Mouse (Mus musculus) small intestine, adult 2 months (tissue): ENCODE results near the gene Ngef. TPM values are rescaled to one million over a fixed set of nuclear protein-coding genes. Genes with fewer than 3 reads are reported as not detected.

ENCODE experiments used
- H3K27ac ChIP-seq: fragments of 200-500 bp; 2 replicates; pipeline ENCODE4 v1.5.1; 2012; ENCODE audit warnings: low read depth, low read length, control low read depth, inconsistent platforms; ENCODE audit not compliant: insufficient read depth
- H3K27me3 ChIP-seq: fragments of 200-500 bp; 2 replicates; pipeline ENCODE4 v1.6.1; 2012; ENCODE audit warnings: mild to moderate bottlenecking, moderate library complexity, low read length, inconsistent platforms; ENCODE audit not compliant: control insufficient read depth, insufficient read depth
- H3K36me3 ChIP-seq: fragments of 200-500 bp; 2 replicates; pipeline ENCODE4 v1.6.1; 2012; ENCODE audit warnings: mild to moderate bottlenecking, low read length, control low read depth, inconsistent platforms; ENCODE audit not compliant: control insufficient read depth, insufficient read depth
- H3K4me1 ChIP-seq: fragments of 200-500 bp; 2 replicates; pipeline ENCODE4 v1.6.1; 2012; ENCODE audit warnings: low read length, inconsistent platforms, mixed read lengths; ENCODE audit not compliant: control insufficient read depth, insufficient read depth, insufficient read length
- H3K4me3 ChIP-seq: fragments of 200-500 bp; 2 replicates; pipeline ENCODE4 v1.5.1; 2012; ENCODE audit warnings: low read depth, mild to moderate bottlenecking, control low read depth, inconsistent platforms, low read length, moderate library complexity
- CTCF ChIP-seq: fragments of 200-500 bp; IDR thresholded peaks from 2 replicates; pipeline ENCODE4 v1.5.1; 2012; ENCODE audit warnings: low read depth, mild to moderate bottlenecking, control low read depth, inconsistent platforms, low read length, moderate library complexity, mixed read lengths; ENCODE audit not compliant: insufficient replicate concordance, insufficient read length; ENCODE audit errors: extremely low read depth
- POLR2A ChIP-seq: fragments of 200-500 bp; IDR thresholded peaks from 2 replicates; pipeline ENCODE4 v1.6.1; 2012; ENCODE audit warnings: low read depth, mild to moderate bottlenecking, control low read depth, inconsistent platforms, low read length, moderate library complexity
- WGBS: fragments of 180-500 bp; shearing (Covaris S2); methylation state at CpG from one replicate; pipeline ENCODE4 v1.1.7; 2018; 5-methylcytosine and 5-hydroxymethylcytosine counted together
- polyA plus RNA-seq: library from polyadenylated mRNA; depleted of rRNA; stranded (reverse); fragments of >200 nt; gene quantifications from 2 replicates; pipeline ENCODE4 v1.2.3, GENCODE M21; 2012

The Ngef gene
- polyA plus RNA-seq, 1 experiment: 24.1 TPM

- H3K27ac ChIP-seq: peak overlapping the region; percentile 82
- peak overlapping the region; percentile 65 for H3K4me3 ChIP-seq
- 21% methylated on average over 5 of the region's 5 CpGs for WGBS
Measured at GRCm38 (mm10) chr1:87573261-87573660, 409 bp downstream of the Ngef start.

GRCm38 (mm10) chr1:87568398-87568797 is 5.3 kb downstream of the Ngef start:
- Histone ChIP-seq H3K4me3 (no peak overlapping the region), H3K36me3 (no peaks in the 10 kb centered on the region), H3K27ac (no peak overlapping the region), H3K4me1 (peaks cover 9% of the 10 kb centered on the region; the same call in 1 of the 2 replicates), H3K27me3 (no peaks in the 10 kb centered on the region)
- TF ChIP-seq CTCF (peak; percentile 62; the same call in 1 of the 2 replicates), POLR2A (no peak)
- WGBS: 42% methylated on average over 6 of the region's 6 CpGs

More at GRCm38 (mm10) chr1:87573261-87573660, 409 bp downstream of the Ngef start:
- H3K4me1 ChIP-seq: peaks cover 15% of the 10 kb centered on the region; the same call in 1 of the 2 replicates
- no peaks in the 10 kb centered on the region for H3K36me3 ChIP-seq
- TF ChIP-seq POLR2A (no peak), CTCF (no peak)
- H3K27me3 ChIP-seq: no peaks in the 10 kb centered on the region

DNA sequence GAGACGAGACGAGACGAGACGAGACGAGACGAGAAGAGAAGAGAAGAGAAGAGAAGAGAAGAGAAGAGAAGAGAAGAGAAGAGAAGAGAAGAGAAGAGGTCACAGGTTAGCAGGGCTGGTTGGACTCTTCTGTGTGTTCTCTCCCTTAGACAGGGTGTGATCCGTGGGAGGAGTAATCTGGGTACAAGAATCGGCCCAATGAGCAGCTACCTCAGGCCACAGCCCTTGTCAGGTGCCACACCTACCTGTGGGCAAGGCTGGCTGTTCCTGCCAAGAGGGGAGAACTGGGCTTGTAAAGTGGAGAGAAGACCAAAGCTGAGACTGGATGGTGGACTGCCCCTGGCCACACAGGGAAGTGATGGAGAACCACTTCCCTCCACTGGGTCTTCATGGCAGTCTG is 7.9 kb downstream of the Ngef start:
- H3K4me1 ChIP-seq: peaks cover 4% of the 10 kb centered on the region; the same call in 1 of the 2 replicates
- no peak overlapping the region for H3K4me3 ChIP-seq
- no peaks in the 10 kb centered on the region for H3K27me3 ChIP-seq
- TF ChIP-seq POLR2A (no peak), CTCF (no peak)
- 51% methylated on average over 8 of the region's 8 CpGs for WGBS
- no peak overlapping the region for H3K27ac ChIP-seq
- no peaks in the 10 kb centered on the region for H3K36me3 ChIP-seq

- WGBS: 91% methylated on average over 3 of the region's 3 CpGs
- TF ChIP-seq CTCF (no peak), POLR2A (no peak)
- H3K36me3 ChIP-seq: no peaks in the 10 kb centered on the region; the same call in 1 of the 2 replicates
- H3K4me3 ChIP-seq: no peak overlapping the region
- peaks cover 4% of the 10 kb centered on the region; the same call in 1 of the 2 replicates for H3K4me1 ChIP-seq
- no peaks in the 10 kb centered on the region for H3K27me3 ChIP-seq
- H3K27ac ChIP-seq: no peak overlapping the region
Measured at GRCm38 (mm10) chr1:87562967-87563366, 10.7 kb downstream of the Ngef start.

GRCm38 (mm10) chr1:87553586-87553985 is 20.1 kb downstream of the Ngef start:
- Histone ChIP-seq H3K4me1 (peaks cover 33% of the 10 kb centered on the region), H3K27ac (peak overlapping the region; percentile 35; the same call in 1 of the 2 replicates), H3K4me3 (no peak overlapping the region), H3K36me3 (no peaks in the 10 kb centered on the region), H3K27me3 (no peaks in the 10 kb centered on the region)
- no peak for TF ChIP-seq CTCF
- TF ChIP-seq POLR2A: no peak
- WGBS: 83% methylated on average over 1 of the region's 1 CpGs

- TF ChIP-seq POLR2A (no peak), CTCF (no peak)
- WGBS: 33% methylated on average over 3 of the region's 3 CpGs
- Histone ChIP-seq H3K27ac (peak overlapping the region; percentile 96), H3K4me1 (peaks cover 35% of the 10 kb centered on the region), H3K4me3 (no peak overlapping the region), H3K36me3 (no peaks in the 10 kb centered on the region), H3K27me3 (no peaks in the 10 kb centered on the region)
Measured at GRCm38 (mm10) chr1:87551008-87551407, 22.7 kb downstream of the Ngef start.

DNA sequence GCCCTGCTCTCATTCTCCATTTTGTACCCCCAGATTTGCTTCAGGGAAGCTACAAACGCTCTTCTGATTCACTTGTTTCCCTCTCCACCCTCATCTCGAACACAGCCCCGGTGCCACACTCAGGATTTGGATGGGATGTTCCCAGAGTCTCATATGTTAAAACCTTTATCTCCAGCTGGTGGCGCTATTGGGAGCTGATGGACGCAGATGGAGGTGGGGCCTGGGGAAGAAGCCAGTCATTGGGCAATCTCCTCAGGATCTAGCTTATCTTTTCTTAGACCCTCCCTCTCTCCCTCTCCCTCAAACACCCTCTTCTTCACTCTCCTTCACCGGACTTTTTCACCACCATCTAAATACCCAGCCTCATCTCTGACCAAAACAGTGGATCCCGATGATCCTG is 32.1 kb downstream of the Ngef start:
- Histone ChIP-seq H3K36me3 (peaks cover 21% of the 10 kb centered on the region), H3K27me3 (no peaks in the 10 kb centered on the region), H3K4me3 (no peak overlapping the region), H3K27ac (no peak overlapping the region), H3K4me1 (no peaks in the 10 kb centered on the region)
- no peak for TF ChIP-seq POLR2A
- peak; percentile 74; the same call in 1 of the 2 replicates for TF ChIP-seq CTCF
- WGBS: 40% methylated on average over 7 of the region's 7 CpGs

GRCm38 (mm10) chr1:87537008-87537407 is 36.7 kb downstream of the Ngef start:
- TF ChIP-seq CTCF: no peak
- TF ChIP-seq POLR2A: no peak
- Histone ChIP-seq H3K27me3 (no peaks in the 10 kb centered on the region), H3K4me1 (no peaks in the 10 kb centered on the region), H3K27ac (no peak overlapping the region), H3K4me3 (no peak overlapping the region), H3K36me3 (peaks cover 14% of the 10 kb centered on the region)
- 91% methylated on average over 1 of the region's 1 CpGs for WGBS
